Mouse (Mus musculus): ENCODE measurements around the gene Osbpl8. TPM values are rescaled to one million over a fixed set of nuclear protein-coding genes. Genes with fewer than 3 reads are reported as not detected.

The Osbpl8 gene
- polyA plus RNA-seq, 1 experiment from 2014 or later: 7.1 TPM

DNA sequence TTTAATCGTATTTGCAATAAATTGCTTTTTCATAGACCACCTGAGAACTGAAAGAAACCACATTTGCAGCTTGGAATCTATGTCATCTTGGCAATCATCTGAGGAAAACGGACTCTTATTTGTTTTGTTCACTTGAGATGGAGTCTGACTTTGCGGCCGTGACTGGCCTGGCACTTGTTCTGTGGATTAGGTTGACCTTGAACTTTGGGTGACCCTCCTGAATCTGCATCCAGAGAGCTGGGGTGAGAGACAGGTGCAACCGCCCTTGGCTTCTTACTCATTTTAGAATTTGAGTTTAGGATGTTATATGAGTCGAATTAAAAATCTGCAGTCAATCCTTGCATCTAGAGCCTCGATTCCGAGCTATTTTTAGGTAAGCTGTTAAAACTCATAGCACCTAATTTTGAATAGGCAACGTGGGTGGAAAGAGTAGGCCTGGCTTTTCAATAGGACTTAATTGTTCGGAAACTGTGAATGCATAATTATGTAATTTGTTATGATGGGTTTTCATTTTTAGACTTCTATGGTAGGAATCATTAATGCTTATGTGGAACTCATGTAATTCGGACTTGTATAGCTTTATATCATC, 20.1 kb upstream of the Osbpl8 start:
- no peaks in the 10 kb centered on the region for H3K36me3 ChIP-seq (ENCODE audit: insufficient read depth, low read length)
- 81% methylated on average over 11 of the region's 11 CpGs for WGBS

GRCm38 (mm10) chr10:111149761-111150160, 14.8 kb upstream of the Osbpl8 start:
- H3K27ac ChIP-seq (ENCODE audit: low read length): no peak overlapping the region
- ATAC-seq (ENCODE audit: low FRiP score, low TSS enrichment): no peak
- H3K4me3 ChIP-seq (ENCODE audit: low read length): no peak overlapping the region
- 75% methylated on average over 5 of the region's 5 CpGs for whole genome bisulfite sequencing
- no peaks in the 10 kb centered on the region for H3K9me3 ChIP-seq (ENCODE audit: low read length)
- H3K9ac ChIP-seq (replicated peaks; ENCODE audit: low read length): no peak overlapping the region
- no peaks in the 10 kb centered on the region for H3K27me3 ChIP-seq (ENCODE audit: insufficient read depth, low read length)
- no peaks in the 10 kb centered on the region for H3K4me1 ChIP-seq (ENCODE audit: insufficient read depth, low read length)
- no peak overlapping the region for H3K4me2 ChIP-seq (replicated peaks; ENCODE audit: low read depth, low read length)
- H3K36me3 ChIP-seq (ENCODE audit: insufficient read depth, low read length): no peaks in the 10 kb centered on the region

More for the DNA sequence above, 20.1 kb upstream of the Osbpl8 start:
- no peaks in the 10 kb centered on the region for H3K27me3 ChIP-seq (ENCODE audit: insufficient read depth, low read length)
- no peaks in the 10 kb centered on the region for H3K9me3 ChIP-seq (ENCODE audit: low read length)
- no peak overlapping the region for H3K4me2 ChIP-seq (replicated peaks; ENCODE audit: low read depth, low read length)
- H3K4me3 ChIP-seq (ENCODE audit: low read length): no peak overlapping the region
- no peak overlapping the region for H3K9ac ChIP-seq (replicated peaks; ENCODE audit: low read length)
- no peak for ATAC-seq (ENCODE audit: low FRiP score, low TSS enrichment)
- peaks cover 6% of the 10 kb centered on the region; the same call in 1 of the 2 replicates for H3K4me1 ChIP-seq (ENCODE audit: insufficient read depth, low read length)
- H3K27ac ChIP-seq (ENCODE audit: low read length): no peak overlapping the region

GRCm38 (mm10) chr10:111155065-111155464, 9.5 kb upstream of the Osbpl8 start:
- H3K4me3 ChIP-seq (ENCODE audit: low read length): no peak overlapping the region
- H3K4me2 ChIP-seq (replicated peaks; ENCODE audit: low read depth, low read length): no peak overlapping the region
- no peaks in the 10 kb centered on the region for H3K4me1 ChIP-seq (ENCODE audit: insufficient read depth, low read length)
- H3K9ac ChIP-seq (replicated peaks; ENCODE audit: low read length): no peak overlapping the region
- no peak for ATAC-seq (ENCODE audit: low FRiP score, low TSS enrichment)
- WGBS: 89% methylated on average over 3 of the region's 3 CpGs
- H3K36me3 ChIP-seq (ENCODE audit: insufficient read depth, low read length): no peaks in the 10 kb centered on the region
- no peaks in the 10 kb centered on the region for H3K9me3 ChIP-seq (ENCODE audit: low read length)
- H3K27ac ChIP-seq (ENCODE audit: low read length): no peak overlapping the region
- no peaks in the 10 kb centered on the region for H3K27me3 ChIP-seq (ENCODE audit: insufficient read depth, low read length)

- no peak for ATAC-seq (ENCODE audit: low FRiP score, low TSS enrichment)
- Histone ChIP-seq H3K9me3 (ENCODE audit: low read length) (no peaks in the 10 kb centered on the region), H3K36me3 (ENCODE audit: insufficient read depth, low read length) (no peaks in the 10 kb centered on the region), H3K27me3 (ENCODE audit: insufficient read depth, low read length) (no peaks in the 10 kb centered on the region), H3K4me1 (ENCODE audit: insufficient read depth, low read length) (no peaks in the 10 kb centered on the region), H3K4me2 (replicated peaks; ENCODE audit: low read depth, low read length) (no peak overlapping the region), H3K4me3 (ENCODE audit: low read length) (no peak overlapping the region), H3K9ac (replicated peaks; ENCODE audit: low read length) (no peak overlapping the region), H3K27ac (ENCODE audit: low read length) (no peak overlapping the region)
- WGBS: 57% methylated on average over 7 of the region's 7 CpGs
Observed at GRCm38 (mm10) chr10:111155571-111155970, 9.0 kb upstream of the Osbpl8 start.

DNA sequence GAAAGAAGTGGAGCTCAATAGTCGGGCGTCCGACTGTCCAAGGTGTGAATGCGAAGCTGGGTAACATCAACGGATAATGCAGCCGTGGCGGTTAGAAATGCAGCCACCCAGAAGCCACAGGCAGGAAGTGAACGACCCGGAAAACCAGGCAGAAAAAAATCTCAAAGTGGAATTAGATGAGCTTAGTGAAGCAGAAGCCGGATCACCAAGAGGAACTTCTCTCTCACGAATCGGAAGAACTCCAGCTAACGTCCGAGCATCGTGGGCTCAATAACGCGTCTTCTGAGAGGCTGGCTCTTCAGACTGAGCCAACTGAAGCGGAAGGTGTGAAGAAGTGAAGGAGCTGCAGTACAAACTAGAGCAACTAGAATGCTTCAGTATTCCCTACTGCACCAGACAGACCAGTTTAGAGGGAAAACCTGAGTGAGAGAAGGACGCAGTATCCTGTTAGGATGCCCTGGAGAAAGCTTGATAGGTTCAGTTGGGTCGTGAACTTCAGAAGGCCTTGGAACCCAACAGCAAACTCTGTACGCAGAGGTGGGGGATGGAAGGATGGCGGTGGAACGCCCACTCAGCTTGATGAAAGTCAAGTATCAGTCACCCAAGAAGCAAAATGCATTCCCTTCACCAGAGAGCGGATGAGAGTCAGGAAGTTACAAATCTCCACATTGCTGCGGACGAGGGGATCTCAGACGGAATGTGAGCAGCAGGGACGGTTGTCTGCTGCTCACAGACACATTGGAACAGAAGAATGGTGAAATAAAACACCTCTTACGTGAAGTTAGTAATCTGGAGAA, 8.0 kb upstream of the Osbpl8 start:
- Histone ChIP-seq H3K4me2 (replicated peaks; ENCODE audit: low read depth, low read length) (no peak overlapping the region), H3K4me3 (ENCODE audit: low read length) (no peak overlapping the region), H3K27me3 (ENCODE audit: insufficient read depth, low read length) (no peaks in the 10 kb centered on the region), H3K9ac (replicated peaks; ENCODE audit: low read length) (no peak overlapping the region), H3K36me3 (ENCODE audit: insufficient read depth, low read length) (no peaks in the 10 kb centered on the region), H3K9me3 (ENCODE audit: low read length) (no peaks in the 10 kb centered on the region), H3K4me1 (ENCODE audit: insufficient read depth, low read length) (no peaks in the 10 kb centered on the region), H3K27ac (ENCODE audit: low read length) (no peak overlapping the region)
- WGBS: 78% methylated on average over 29 of the region's 29 CpGs
- no peak for ATAC-seq (ENCODE audit: low FRiP score, low TSS enrichment)

DNA sequence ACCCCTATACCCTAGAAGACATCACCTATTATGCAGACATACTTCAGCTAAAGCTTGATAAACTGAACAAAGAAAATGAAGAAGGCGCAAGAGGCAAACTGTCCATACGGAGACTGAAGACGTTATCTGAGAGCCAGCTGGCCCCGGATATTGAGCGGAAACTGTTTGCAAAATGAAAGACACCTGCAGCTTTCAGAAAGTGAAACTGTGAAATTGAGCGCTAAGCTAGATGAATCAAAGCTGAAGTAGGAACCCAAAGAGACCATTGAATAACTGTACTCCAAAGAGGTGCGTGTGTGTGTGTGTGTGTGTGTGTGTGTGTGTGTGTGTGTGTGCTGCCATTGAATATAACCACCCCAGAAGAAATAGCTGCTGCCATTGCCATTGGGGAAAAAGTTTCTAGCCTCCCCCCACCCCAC, 7.3 kb upstream of the Osbpl8 start:
- no peak for ATAC-seq (ENCODE audit: low FRiP score, low TSS enrichment)
- H3K36me3 ChIP-seq (ENCODE audit: insufficient read depth, low read length): no peaks in the 10 kb centered on the region
- WGBS: 88% methylated on average over 7 of the region's 7 CpGs

GRCm38 (mm10) chr10:111159789-111160522, 4.6 kb upstream of the Osbpl8 start:
- Histone ChIP-seq H3K4me3 (ENCODE audit: low read length) (no peak overlapping the region), H3K36me3 (ENCODE audit: insufficient read depth, low read length) (no peaks in the 10 kb centered on the region), H3K27me3 (ENCODE audit: insufficient read depth, low read length) (no peaks in the 10 kb centered on the region), H3K4me2 (replicated peaks; ENCODE audit: low read depth, low read length) (no peak overlapping the region), H3K9ac (replicated peaks; ENCODE audit: low read length) (no peak overlapping the region), H3K4me1 (ENCODE audit: insufficient read depth, low read length) (peaks cover 6% of the 10 kb centered on the region; the same call in 1 of the 2 replicates), H3K9me3 (ENCODE audit: low read length) (no peaks in the 10 kb centered on the region), H3K27ac (ENCODE audit: low read length) (no peak overlapping the region)
- ATAC-seq (ENCODE audit: low FRiP score, low TSS enrichment): no peak
- 75% methylated on average over 5 of the region's 5 CpGs for WGBS

More for the DNA sequence above, 7.3 kb upstream of the Osbpl8 start:
- Histone ChIP-seq H3K4me1 (ENCODE audit: insufficient read depth, low read length) (no peaks in the 10 kb centered on the region), H3K9me3 (ENCODE audit: low read length) (no peaks in the 10 kb centered on the region), H3K4me2 (replicated peaks; ENCODE audit: low read depth, low read length) (no peak overlapping the region), H3K4me3 (ENCODE audit: low read length) (no peak overlapping the region), H3K9ac (replicated peaks; ENCODE audit: low read length) (no peak overlapping the region), H3K27ac (ENCODE audit: low read length) (no peak overlapping the region), H3K27me3 (ENCODE audit: insufficient read depth, low read length) (no peaks in the 10 kb centered on the region)

- H3K9me3 ChIP-seq (ENCODE audit: low read length): no peaks in the 10 kb centered on the region
- H3K27ac ChIP-seq (ENCODE audit: low read length): no peak overlapping the region
- H3K4me3 ChIP-seq (ENCODE audit: low read length): no peak overlapping the region
- ATAC-seq (ENCODE audit: low FRiP score, low TSS enrichment): no peak
- WGBS: 87% methylated on average over 3 of the region's 3 CpGs
- peaks cover 6% of the 10 kb centered on the region; the same call in 1 of the 2 replicates for H3K4me1 ChIP-seq (ENCODE audit: insufficient read depth, low read length)
- H3K36me3 ChIP-seq (ENCODE audit: insufficient read depth, low read length): no peaks in the 10 kb centered on the region
- no peak overlapping the region for H3K4me2 ChIP-seq (replicated peaks; ENCODE audit: low read depth, low read length)
- no peak overlapping the region for H3K9ac ChIP-seq (replicated peaks; ENCODE audit: low read length)
- H3K27me3 ChIP-seq (ENCODE audit: insufficient read depth, low read length): no peaks in the 10 kb centered on the region
Observed at GRCm38 (mm10) chr10:111160540-111160939, 4.0 kb upstream of the Osbpl8 start.

GRCm38 (mm10) chr10:111161373-111161772, 3.2 kb upstream of the Osbpl8 start:
- Histone ChIP-seq H3K4me1 (ENCODE audit: insufficient read depth, low read length) (peaks cover 12% of the 10 kb centered on the region; the same call in 1 of the 2 replicates), H3K9ac (replicated peaks; ENCODE audit: low read length) (no peak overlapping the region), H3K27ac (ENCODE audit: low read length) (no peak overlapping the region), H3K27me3 (ENCODE audit: insufficient read depth, low read length) (no peaks in the 10 kb centered on the region), H3K9me3 (ENCODE audit: low read length) (no peaks in the 10 kb centered on the region), H3K36me3 (ENCODE audit: insufficient read depth, low read length) (no peaks in the 10 kb centered on the region), H3K4me3 (ENCODE audit: low read length) (no peak overlapping the region), H3K4me2 (replicated peaks; ENCODE audit: low read depth, low read length) (no peak overlapping the region)
- WGBS: 86% methylated on average over 6 of the region's 6 CpGs
- ATAC-seq (ENCODE audit: low FRiP score, low TSS enrichment): no peak

All from kidney, embryonic 16.5 days (tissue).